Mouse (Mus musculus) adrenal gland, adult 18-20 months (tissue): ENCODE results near the gene Bri3bp. TPM values are rescaled to one million over a fixed set of nuclear protein-coding genes. Genes with fewer than 3 reads are reported as not detected.
"Not testable (repeated sequence)": the region's sequence is repeated elsewhere in the genome, so short reads cannot be mapped to it uniquely, and the experiment has no call there.

Source experiments
- DNase-seq, 2 experiments: peaks; one replicate each; pipeline ENCODE4 v3.0.0; 2021 to 2022; ENCODE audit warnings: low spot score in 2 of 2
- total RNA-seq, 2 experiments: library from RNA; stranded (reverse); gene quantifications; 1 replicate in 1 of 2; 2 replicates in 1 of 2; pipeline ENCODE4 v1.2.3; 2021

Bri3bp gene
- total RNA-seq, 2 experiments from 2014 or later, result 18.7 to 32.1 TPM

DNA sequence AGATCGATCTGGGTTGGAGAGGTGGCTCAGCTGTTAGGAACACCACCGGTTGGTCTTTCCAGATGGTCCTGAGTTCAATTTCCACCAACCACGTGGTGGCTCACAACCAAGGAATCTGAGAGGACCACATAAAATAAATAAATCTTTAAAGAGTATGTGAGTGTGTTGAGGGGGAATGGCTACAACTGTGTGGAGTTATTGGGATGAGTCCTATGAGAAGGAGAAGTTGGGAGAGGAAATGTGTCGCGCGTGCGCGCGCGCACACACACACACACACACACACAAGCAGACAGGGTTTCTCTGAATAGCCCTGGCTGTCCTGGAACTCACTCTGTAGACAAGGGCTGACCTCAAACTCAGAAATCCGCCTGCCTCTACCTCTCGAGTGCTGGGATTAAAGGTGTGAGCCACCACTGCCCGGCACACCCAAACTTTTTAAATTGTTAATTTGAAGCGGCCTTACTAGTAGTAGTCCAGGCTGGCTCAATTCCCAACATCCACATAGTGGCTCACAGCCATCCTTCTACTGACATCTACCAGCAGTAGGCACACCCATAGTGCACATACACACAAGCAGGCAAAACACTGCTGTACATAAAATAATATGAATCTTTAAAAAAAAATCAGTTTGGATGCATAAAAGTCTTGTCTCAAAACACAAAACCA is 33.3 kb upstream of the Bri3bp start:
- DNase-seq, result no peak

DNA sequence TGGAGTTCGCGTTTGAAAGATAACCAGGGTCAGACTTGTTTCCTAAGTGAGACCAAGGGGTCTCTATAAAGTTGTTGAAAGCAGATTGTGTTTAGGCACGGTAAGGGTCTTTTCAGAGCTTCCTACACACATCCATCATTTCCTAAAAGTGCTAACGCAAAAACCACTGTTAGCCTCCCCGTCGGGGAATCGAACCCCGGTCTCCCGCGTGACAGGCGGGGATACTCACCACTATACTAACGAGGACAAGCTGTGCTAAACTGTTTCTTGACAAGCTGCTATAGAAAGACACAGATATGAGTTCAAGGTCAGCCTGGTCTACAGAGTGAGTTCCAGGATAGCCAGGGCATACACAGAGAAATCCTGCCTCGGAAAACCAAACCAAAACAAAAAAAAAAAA is 32.5 kb upstream of the Bri3bp start:
- peak; percentile 85 to 86 for DNase-seq

DNA sequence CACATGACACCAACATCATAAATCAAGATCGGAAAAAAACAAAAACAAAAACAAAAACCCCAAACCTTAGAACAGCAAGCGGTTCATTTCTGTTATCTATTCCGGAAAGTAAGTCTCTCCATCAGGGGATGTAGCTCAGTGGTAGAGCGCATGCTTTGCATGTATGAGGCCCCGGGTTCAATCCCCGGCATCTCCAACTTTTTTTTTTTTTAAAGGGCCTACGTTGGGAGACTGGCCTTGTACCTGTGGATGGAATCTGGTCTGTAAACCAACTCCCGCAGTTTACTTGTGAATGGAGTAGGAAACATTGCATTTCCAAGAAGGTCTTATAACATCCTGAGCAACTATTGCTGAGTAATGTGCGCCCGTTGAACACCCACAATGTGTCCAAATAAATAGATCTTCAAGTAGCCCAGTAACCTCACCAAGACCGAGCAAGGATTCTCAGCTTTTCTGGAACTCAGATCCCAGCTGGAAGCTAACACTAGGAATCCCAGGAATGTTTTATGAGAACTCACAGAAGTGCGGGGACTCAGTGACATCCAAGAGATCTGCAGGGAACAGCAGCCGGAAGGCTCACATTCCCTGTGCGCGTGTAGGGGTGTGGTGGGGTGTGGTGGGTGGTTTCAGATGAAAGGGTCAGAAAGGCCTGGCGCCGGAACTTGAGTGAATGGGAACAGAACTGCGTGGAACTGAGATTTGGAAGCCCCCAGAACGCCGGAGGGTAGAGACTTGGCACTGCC is 31.8 kb upstream of the Bri3bp start:
- peak in 1 of 2 experiments; percentile 66 for DNase-seq

DNA sequence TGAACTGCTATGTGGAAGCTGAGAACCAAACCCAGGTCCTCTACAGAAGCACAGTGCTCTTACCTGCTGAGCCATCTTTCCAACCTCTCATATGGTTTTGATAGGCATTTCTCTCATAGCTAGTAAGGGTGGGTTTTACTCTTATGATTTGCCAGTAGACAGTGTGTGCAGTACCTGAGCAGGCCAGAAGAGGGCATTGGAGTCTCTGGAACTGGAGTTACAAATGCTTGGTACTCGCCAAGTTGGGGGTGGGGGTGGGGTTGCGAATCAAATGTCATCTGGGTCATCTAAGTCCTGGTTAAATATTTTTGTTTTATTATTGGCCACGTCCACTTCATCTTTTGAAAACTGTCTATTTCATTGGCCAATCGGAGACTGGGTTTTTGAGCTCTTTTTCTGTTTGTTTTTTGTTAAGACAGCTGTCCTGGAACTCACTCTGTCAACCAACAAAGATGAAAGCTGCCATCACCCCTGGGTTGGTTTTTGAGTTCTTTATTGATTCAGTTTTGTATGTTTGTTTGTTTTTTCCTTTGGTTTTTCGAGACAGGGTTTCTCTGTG is 29.3 kb upstream of the Bri3bp start:
- peak; percentile 69 to 71 for DNase-seq

DNA sequence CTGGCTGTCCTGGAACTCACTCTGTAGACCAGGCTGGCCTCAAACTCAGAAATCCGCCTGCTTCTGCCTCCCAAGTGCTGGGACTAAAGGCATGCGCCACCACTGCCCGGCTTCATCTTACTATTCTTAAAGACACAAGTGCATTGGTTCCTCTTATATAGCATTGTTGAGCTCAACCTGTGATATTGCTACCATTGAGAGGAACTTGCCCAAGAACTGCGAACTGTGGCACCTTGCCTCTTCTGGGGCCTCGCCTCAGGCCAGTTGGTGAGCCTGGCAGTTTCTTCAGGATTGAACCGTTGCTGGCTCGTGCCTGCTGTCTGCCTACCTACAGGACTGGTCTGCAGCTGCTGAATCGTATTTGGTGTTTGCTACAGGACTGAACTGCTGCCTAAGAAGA is 28.8 kb upstream of the Bri3bp start:
- not testable (repeated sequence) for DNase-seq

DNA sequence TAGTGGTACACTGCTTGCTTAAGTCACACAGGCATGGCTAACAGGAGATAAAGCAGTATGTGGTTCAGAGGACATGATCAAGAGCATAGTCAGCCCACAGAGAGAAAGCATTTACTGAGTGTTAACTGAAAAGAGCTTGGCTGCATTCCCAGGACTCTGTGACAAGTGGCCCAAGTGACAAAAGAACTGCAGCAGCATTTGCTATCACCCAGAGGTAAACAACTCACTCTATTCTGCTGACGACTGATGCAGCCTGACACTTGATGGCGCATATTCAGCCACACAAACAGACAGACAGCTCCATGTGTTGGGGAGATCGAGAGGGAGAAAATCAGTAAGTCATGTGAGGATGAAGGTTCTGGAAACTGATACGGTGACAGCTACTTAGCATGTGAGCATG is 27.6 kb upstream of the Bri3bp start:
- no peak for DNase-seq

DNA sequence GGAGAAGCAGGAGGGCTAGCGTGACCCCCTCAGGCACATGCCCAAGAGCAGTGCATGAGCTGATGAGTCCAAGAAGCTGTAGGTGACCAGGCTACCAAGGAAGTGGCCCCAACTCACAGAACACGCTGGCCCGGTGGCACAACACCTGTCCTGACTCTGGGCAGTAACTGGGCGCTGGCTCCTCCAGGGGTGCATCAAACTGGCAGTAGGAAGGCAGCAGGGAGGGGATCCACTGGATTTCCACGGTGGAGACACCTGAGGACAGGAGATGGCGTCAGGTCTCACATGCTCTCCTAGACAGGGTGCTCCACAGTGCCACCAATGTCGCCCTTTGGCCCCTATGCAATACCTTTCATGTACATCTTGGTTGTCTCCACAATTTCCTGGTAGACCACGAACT is 25.2 kb upstream of the Bri3bp start:
- no peak for DNase-seq

DNA sequence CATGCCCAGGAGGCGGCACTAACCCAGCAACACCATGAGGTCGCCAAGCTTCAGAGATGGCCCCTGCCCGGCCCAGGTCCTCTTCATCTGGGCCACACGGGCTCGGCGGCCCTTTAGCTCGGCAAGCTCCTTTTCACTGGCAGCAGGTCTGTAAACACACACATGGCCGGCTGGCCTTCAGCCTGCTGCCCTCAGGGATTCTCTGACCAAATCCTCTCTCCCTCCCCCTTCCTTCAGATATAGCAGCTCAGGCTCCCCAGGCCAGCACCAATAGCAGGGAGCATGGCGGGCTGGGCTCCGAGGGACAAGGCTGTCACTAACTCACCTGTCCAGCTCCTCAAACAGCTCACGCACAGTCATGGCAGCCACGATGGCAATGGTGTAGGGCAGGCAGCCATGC is 22.7 kb upstream of the Bri3bp start:
- no peak for DNase-seq

DNA sequence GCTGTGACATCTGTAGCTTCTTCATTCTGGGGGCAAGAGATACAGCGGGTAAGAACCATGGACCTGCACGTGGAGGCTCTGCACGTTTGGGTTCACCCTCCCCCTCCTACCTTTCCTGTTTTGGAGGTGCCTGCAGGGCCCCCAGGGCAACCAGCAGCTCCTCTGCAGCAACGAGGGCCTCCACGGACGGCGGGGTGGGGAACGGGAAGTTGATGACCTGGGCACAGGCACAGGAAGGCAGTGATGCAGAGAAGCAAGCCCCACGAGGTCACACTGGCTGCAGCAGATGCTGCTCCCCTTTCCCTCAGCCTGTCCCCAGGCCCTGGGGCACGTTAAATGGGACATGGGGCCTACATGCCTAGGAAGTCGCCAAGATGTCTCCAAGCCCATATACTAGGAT is 22.2 kb upstream of the Bri3bp start:
- no peak for DNase-seq

DNA sequence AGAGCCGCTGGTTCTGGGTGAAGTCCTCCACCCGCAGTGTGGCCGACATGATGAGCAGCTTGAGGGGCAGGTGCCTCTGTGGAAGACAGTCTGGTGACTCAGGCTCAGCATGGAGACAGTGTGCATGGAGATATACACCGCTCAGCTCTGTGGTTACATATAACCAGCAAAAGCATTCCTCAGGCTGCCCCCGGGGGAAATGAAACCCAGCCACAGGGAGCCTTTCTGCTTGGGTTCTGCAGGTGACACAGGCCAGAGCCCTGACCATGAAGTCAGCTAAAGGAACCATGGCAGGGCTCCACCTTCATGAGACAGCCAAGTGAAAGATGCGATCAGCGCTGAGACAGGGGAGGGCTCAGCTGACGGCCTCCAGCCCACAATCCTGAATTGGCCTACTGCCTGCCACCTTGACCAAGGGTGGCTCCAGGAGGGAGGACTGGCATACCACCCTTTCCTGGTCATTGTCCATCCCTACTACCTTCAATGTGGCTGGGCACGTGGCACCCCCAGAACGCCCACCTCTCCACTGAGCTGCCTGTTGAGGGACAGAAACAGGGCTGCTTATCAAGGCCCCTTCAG is 15.6 kb upstream of the Bri3bp start:
- no peak for DNase-seq

DNA sequence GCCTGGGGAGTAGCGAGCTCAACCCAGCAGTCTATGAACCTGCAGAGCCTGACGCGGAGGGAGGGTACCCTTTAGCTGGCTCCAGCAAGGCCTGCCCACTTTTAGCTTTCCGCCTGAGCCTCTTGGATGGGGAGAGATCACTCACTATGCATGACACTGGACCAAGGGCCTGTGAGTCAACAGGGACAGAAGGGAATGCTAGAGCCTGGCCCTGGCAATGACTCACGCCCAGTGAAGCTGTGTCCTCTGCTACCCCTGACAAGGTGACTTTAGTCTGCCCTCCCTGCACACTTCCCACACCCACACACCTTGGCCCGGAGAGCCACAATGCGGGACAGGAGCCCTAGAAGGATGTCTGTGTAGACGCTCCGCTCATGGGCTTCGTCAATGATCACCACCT is 15.0 kb upstream of the Bri3bp start:
- no peak for DNase-seq

DNA sequence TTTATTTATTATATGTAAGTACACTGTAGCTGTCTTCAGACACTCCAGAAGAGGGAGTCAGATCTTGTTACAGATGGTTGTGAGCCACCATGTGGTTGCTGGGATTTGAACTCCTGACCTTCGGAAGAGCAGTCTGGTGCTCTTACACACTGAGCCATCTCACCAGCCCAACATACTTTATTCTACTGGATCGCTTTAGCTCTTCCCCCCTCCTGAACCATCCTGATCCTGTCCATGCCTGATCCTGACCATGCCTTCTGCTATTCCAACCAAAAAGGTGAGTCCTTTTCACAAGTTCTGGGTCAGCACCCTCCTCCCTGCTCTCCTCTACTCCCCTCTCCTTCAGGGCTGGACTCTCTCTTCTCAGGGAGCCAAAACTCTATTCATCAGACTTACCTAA is 9.0 kb upstream of the Bri3bp start:
- DNase-seq, result not testable (repeated sequence)

DNA sequence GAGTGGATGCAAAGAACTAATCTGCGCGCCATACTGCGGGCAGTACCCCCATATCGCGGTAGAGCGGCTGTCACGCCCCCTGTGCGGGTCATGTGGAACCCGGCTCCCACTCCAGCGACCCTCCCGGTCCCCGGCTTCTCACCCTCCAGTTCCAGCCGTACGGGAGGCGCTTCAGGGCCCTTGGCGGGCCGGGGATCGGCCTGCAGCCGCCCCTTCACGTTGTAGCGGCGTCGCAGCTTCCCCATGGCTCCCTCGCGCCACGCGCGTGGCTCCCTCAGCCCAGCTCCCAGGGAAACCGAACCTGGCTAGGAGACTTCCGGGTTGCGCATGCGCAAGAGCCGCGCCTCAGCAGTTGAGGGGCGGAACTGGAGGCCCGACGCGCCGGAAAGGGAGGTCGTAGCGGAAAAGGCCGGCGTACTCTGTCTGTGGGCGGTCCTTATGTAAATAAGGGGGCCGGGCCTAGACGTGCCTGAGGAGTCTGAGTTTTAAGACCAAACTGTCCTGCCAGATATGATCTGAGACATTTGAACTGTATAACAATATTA is 7.5 kb upstream of the Bri3bp start, which contains the start of gene Dhx37:
TSS of gene Dhx37 (minus strand) at position 329 of the 545 bp plus-strand sequence.
- peak; percentile 86 to 89 for DNase-seq

DNA sequence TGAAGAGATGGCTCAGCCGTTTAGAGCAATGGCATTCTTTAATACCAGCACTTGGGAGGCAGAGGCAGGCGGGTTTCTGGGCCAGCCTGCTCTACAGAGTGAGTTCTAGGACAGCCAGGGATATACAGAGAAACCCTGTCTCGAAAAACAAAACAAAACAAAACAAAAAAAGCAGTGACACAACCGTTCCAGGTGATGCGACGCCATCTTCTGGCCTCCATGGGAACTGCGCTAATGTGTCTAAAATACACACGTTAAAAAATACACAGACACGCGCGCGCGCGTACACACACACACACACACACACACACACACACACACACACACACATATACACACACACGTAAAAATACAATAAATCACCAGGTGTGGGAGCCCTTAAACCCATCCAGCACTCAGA is 7.0 kb upstream of the Bri3bp start:
- DNase-seq, result not testable (repeated sequence)

DNA sequence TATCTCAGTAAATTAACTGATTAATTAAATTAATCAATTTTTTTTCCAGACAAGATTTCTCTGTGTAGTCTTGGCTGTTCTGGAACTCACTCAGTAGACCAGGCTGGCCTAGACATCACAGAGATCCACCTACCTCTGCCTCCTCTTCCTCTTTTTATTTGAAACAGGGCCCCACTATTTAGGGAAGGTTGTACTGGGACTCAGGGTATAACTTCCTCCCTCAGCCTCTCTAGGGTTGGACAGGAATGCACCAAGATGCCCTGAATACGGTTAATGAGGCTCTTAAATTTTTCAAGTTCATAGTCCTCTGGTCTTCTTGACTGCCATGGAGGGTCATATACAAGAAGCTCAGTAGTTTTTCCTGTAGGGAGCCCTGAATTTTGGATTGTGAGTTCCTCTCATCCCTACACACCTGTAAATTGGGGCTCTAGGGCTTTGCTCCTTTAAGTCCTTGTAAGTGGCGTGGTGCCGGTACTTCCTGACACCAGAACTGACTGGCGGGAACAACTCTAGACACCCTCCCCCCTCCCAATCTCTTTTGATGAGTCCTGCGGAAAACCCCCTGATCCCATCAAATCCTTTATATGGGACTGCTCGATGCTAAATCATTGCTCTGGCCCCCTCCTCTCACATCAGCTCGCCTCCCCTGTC is 660 bp upstream of the Bri3bp start:
- no peak for DNase-seq

DNA sequence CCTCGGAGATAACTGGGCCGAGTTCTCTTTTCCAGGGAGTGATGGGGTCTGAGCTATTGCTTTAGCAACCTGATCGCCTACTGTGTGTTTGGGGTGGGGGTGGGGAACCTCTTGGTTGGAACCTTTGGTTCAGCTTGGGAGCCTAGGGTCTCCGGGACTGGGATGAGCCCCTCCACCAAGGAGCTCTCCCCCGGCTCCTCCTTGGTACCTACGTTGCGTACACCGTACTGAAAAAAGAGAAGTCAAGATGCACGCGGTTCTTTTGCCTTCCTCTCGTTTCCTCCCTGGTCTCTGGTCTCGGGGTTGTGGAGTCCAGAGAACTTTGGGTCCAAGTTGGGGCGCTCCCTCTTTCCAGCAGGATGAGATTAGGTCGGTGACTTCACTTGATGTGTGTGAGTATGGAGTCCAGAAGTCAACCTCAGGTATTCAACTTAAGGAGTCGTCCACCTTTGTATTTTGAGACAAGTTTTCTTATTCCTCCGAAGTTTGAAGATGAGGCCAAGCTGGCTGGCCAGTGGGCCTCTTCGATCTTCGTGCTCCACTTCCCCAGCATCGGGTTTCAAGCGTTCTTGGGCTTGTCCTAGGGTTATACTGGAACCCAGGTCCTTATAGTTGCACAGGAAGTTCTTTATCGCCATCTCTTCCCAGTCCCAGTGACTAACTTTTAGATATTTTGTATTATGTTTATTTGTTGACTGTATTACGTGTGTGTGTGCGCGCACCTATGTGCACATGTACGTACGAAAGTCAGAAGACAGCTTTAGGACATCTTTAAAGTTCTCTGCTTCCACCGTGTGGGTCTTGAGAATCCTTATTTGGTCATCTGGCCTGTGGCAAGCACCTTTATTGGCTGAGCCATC is 998 bp downstream of the Bri3bp start:
- no peak for DNase-seq

DNA sequence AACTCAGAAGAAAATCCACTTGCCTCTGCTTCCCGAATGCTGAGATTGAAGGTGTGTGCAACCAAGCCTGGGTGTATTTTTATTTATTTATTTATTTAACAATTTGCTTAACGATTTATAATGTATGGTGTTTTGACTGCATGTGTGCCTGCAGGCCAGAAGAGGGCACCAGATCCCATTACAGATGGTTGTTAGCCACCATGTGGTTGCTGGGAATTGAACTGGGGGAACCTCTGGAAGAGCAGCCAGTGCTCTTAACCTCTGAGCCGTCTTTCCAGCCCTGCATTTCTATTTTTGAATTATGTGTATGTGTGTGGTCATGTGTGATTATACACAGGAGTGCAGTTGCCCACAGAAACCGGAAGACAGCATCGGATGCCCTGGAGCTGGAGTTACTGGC is 2.0 kb downstream of the Bri3bp start:
- DNase-seq, result no peak

DNA sequence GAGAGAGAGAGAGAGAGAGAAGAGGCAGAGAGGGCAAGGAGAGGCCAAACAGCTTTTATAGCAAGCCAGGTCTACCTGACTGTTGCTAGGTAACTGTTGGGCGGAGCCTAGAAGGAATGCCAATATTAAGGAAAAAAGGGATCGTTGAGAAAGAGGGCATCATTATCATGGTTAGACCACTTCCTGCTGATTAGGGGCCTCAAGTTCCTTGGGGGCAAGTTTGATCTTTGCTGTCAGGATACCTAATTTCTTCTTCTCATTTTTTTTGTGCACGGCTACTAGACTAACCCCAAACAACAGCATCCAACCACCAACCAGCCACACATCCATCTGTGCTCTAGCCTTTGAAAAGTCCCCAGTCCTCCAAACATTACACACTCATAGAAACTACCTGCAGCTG is 2.5 kb downstream of the Bri3bp start:
- no peak for DNase-seq

DNA sequence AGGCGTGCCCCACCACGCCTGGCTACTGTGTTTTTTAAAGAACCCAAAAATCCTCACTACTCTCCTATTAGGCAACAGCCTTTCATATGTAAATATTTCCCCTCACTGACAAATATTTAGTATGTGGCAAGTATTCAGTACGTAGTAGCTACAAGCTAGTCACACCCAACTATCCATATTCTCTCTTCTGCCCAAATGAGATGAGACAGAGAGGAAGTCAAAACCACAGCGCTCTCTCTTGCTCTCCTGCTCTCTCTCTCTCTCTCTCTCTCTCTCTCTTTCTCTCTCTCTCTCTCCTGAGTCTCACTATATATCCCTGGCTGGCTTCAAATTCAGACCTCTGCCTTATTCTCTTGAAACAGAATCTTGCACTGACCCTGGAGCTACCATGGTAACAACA is 3.2 kb downstream of the Bri3bp start:
- no peak for DNase-seq

DNA sequence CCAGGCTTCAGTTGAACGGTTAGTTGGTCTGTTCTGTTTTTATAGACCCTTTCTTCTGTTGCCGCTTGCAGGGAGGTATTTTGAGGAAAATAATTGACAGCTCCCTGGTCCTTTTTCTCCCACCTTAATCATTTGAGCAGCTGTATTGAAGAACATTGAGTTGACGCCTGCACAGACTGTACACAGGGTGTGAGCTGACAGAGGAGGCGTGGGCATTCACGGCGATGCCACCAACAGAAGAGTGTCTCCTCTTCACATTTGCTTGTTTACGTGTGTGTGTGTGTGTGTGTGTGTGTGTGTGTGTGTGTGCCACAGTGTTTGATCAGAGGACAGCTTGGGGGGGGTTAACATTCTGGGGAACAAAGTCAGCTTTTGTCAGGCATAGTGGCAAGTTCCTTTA is 5.0 kb downstream of the Bri3bp start:
- DNase-seq, result no peak
